Mouse (Mus musculus) midbrain, embryonic 16.5 days (tissue): ENCODE data around the gene Rbbp7. TPM values are rescaled to one million over a fixed set of nuclear protein-coding genes. Genes with fewer than 3 reads are reported as not detected.
"Not testable (repeated sequence)": the region's sequence is repeated elsewhere in the genome, so short reads cannot be mapped to it uniquely, and the experiment has no call there.

ENCODE experiments used
- ATAC-seq: fragments of 200-750 bp; cut with Nextera tagmentation; 2 replicates; pipeline ENCODE4 v1.8.0; 2017; ENCODE audit warnings: moderate TSS enrichment
- H3K27ac ChIP-seq: fragments of 300-500 bp; sonication (generic); 2 replicates; pipeline ENCODE4 v1.5.1; 2014; ENCODE audit warnings: mild to moderate bottlenecking, low read length, mixed read lengths
- H3K27me3 ChIP-seq: fragments of 300-500 bp; sonication (generic); 2 replicates; pipeline ENCODE4 v1.6.1; 2014; ENCODE audit warnings: low read depth, low read length, mixed read lengths; ENCODE audit not compliant: control insufficient read depth, insufficient read depth
- H3K36me3 ChIP-seq: fragments of 300-500 bp; sonication (generic); 2 replicates; pipeline ENCODE4 v1.6.1; 2014; ENCODE audit warnings: mild to moderate bottlenecking, low read length, moderate library complexity, mixed read lengths; ENCODE audit not compliant: control insufficient read depth, insufficient read depth
- H3K4me1 ChIP-seq: fragments of 300-500 bp; sonication (generic); 2 replicates; pipeline ENCODE4 v1.6.1; 2014; ENCODE audit warnings: mild to moderate bottlenecking, low read length, mixed read lengths; ENCODE audit not compliant: control insufficient read depth, insufficient read depth
- H3K4me2 ChIP-seq: fragments of 300-500 bp; sonication (generic); 2 replicates; pipeline ENCODE4 v1.6.1; 2014; ENCODE audit warnings: mild to moderate bottlenecking, low read length, mixed read lengths
- H3K4me3 ChIP-seq: fragments of 300-500 bp; sonication (generic); 2 replicates; pipeline ENCODE4 v1.5.1; 2014; ENCODE audit warnings: low read depth, mild to moderate bottlenecking, low read length, moderate library complexity, mixed read lengths
- H3K9ac ChIP-seq: fragments of 300-500 bp; sonication (generic); 2 replicates; pipeline ENCODE4 v1.6.1; 2014; ENCODE audit warnings: low read depth, low read length, mixed read lengths
- H3K9me3 ChIP-seq: fragments of 300-500 bp; sonication (generic); replicated peaks from 2 replicates; pipeline ENCODE4 v1.6.1; 2014; ENCODE audit warnings: mild to moderate bottlenecking, low read length, mixed read lengths; ENCODE audit not compliant: control insufficient read depth, poor library complexity, severe bottlenecking
- WGBS: fragments of 180-500 bp; shearing (Covaris S2); extraction: QIAGEN DNeasy Blood & Tissue Kit; methylation state at CpG from one replicate; pipeline ENCODE4 v1.1.7; 2014; 5-methylcytosine and 5-hydroxymethylcytosine counted together
- polyA plus RNA-seq: library from polyadenylated mRNA; unstranded; fragments of >200 nt; fragmentation: Nextera tagmentation; extraction: Ambion mirVana; gene quantifications from 2 replicates; pipeline ENCODE4 v1.2.1, GENCODE M21; 2015

The Rbbp7 gene
- polyA plus RNA-seq, 1 experiment from 2014 or later, result 216 TPM

DNA sequence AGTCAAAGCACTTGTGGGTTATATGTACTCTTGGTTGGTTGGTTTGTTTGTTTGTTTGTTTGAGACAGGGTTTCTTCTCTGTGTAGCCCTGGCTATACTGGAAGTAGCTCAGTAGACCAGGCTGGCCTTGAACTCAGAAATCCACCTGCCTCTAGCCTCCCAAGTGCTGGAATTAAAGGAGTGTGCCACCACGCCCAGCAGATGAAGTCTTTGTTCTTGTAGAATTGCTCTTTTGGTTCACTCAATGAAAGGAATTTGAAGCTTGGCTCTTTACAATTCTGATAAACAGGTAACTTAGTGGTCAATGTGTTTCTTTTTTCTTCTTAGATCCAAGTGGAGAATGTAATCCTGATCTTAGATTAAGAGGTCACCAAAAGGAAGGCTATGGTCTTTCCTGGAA is 10.5 kb downstream of the Rbbp7 start:
- H3K27me3 ChIP-seq, result no peaks in the 10 kb centered on the region
- WGBS, result 78% methylated on average over 1 of the region's 1 CpGs
- H3K9ac ChIP-seq, result no peak overlapping the region
- no peaks in the 10 kb centered on the region for H3K9me3 ChIP-seq
- H3K4me1 ChIP-seq, result no peaks in the 10 kb centered on the region
- no peak overlapping the region for H3K4me2 ChIP-seq
- H3K4me3 ChIP-seq, result no peak overlapping the region
- H3K27ac ChIP-seq, result no peak overlapping the region
- ATAC-seq, result no peak
- no peaks in the 10 kb centered on the region for H3K36me3 ChIP-seq

DNA sequence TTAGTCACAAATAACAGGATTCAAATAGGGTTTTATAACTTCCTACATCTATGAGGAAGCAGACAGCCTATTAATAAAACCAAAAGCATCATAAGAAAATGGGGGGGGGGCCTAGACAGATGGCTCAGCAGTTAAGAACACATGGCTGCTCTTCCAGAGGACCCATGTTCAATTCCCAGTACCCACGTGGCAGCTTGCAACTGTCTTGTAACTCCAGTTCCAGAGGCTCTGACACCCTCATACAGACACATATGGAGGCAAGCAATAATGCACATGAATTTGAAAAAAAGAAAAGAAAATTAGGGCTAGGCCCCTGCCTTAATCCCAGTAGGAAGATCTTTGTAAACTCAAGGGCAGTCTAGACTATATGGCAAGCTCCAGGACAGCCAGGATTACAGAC is 28.2 kb downstream of the Rbbp7 start:
- no peak for ATAC-seq
- no peak overlapping the region for H3K9ac ChIP-seq
- no peaks in the 10 kb centered on the region for H3K36me3 ChIP-seq
- H3K27me3 ChIP-seq, result no peaks in the 10 kb centered on the region; the same call in 1 of the 2 replicates
- 76% methylated on average over 1 of the region's 1 CpGs for WGBS
- no peaks in the 10 kb centered on the region for H3K4me1 ChIP-seq
- no peak overlapping the region for H3K4me2 ChIP-seq
- H3K9me3 ChIP-seq, result no peaks in the 10 kb centered on the region
- no peak overlapping the region for H3K27ac ChIP-seq
- no peak overlapping the region for H3K4me3 ChIP-seq

DNA sequence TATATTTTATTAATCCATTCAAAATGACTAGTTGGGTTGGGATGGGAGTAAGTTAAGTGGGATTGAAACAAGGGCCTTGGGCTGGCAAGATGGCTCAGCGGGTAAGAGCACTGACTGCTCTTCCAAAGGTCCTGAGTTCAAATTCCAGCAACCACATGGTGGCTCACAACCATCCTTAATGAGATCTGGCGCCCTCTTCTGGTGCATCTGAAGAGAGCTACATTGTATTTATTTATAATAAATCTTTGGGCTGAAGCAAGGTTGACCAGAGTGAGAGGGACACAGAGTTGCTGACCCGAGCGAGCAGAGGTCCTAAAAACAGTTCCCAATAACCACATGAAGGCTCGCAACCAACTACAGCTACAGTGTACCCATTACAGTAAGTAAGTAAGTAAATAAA is 31.2 kb downstream of the Rbbp7 start:
- H3K27me3 ChIP-seq, H3K36me3 ChIP-seq, ATAC-seq, H3K4me3 ChIP-seq, H3K9ac ChIP-seq, H3K27ac ChIP-seq, H3K4me2 ChIP-seq, H3K9me3 ChIP-seq, H3K4me1 ChIP-seq: not testable (repeated sequence)
- 90% methylated on average over 5 of the region's 5 CpGs for WGBS

DNA sequence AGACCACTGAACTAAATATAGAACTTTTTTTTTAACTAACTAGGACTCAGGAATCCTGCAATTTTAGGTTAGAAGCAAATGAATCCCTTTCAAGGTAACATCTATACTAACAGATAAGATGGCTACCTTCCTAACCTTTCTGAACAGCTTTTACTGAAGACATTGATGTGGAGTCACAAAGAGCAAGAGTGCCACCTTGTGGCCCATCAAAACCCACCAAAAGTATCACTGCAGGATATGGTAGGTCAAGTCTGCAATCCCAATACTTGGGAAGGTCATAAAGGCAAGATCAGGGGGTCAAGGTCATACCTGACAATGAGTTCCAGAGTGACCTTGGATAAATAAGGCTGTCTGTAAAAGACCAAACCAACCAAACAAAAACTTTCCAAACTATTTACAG is 40.2 kb downstream of the Rbbp7 start:
- no peak overlapping the region for H3K4me2 ChIP-seq
- no peak overlapping the region for H3K9ac ChIP-seq
- no peak overlapping the region for H3K27ac ChIP-seq
- no peaks in the 10 kb centered on the region for H3K27me3 ChIP-seq
- no peaks in the 10 kb centered on the region for H3K4me1 ChIP-seq
- no peaks in the 10 kb centered on the region for H3K36me3 ChIP-seq
- no peaks in the 10 kb centered on the region for H3K9me3 ChIP-seq
- H3K4me3 ChIP-seq, result no peak overlapping the region
- ATAC-seq, result no peak

DNA sequence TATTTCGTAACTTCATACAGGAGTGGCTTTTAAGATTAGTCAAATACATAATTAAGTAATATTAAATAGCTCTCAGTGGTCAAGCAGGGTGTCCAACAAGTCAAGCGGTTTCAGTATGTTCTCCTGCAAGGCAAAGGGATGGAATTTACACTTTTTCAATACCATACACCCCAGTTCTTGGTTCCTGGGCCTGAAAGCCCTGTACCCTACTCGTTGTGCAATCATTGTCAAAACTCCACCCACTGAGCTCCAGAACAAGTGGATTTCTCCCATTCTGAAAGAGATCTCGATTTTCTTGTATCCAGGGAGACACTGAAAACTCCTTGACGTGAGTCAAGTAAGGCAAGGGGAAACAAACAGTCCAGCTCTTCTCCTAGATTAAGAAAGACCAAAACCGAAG is 67.8 kb downstream of the Rbbp7 start:
- WGBS, result 39% methylated on average over 6 of the region's 6 CpGs
- Histone ChIP-seq H3K9me3 (no peaks in the 10 kb centered on the region), H3K4me1 (no peaks in the 10 kb centered on the region), H3K9ac (peak overlapping the region; percentile 68; the same call in 1 of the 2 replicates), H3K4me3 (peak overlapping the region; percentile 56), H3K27me3 (no peaks in the 10 kb centered on the region), H3K36me3 (no peaks in the 10 kb centered on the region), H3K27ac (peak overlapping the region; percentile 33; the same call in 1 of the 2 replicates), H3K4me2 (peak overlapping the region; percentile 78)
- ATAC-seq, result no peak

Other genes with a start within 250 kb of the Rbbp7 start
- gene Reps2, start 116.8 kb upstream of the Rbbp7 start, polyA plus RNA-seq, result 4.6 and 5.1 TPM in 2 replicates
- gene Txlng, start 69.1 kb downstream of the Rbbp7 start, polyA plus RNA-seq, result 11.9 and 13.5 TPM in 2 replicates
- gene Syap1, start 128.0 kb downstream of the Rbbp7 start, polyA plus RNA-seq, result 36.8 and 37.3 TPM in 2 replicates
- gene Ctps2, start 140.8 kb downstream of the Rbbp7 start, polyA plus RNA-seq, result 106 and 121 TPM in 2 replicates
- 0.50 TPM in 1 of 2 replicates, not detected in the other for gene S100g, start 204.2 kb downstream of the Rbbp7 start, polyA plus RNA-seq